Mouse (Mus musculus): ENCODE results near the gene Myh11. TPM values are rescaled to one million over a fixed set of nuclear protein-coding genes. Genes with fewer than 3 reads are reported as not detected.

Gene Myh11
- polyA plus RNA-seq (2015; fragmentation: Nextera tagmentation; extraction: Ambion mirVana): 202 and 245 TPM in 2 replicates

GRCm38 (mm10) chr16:14291223-14291622 is at the start of gene Myh11:
TSS of gene Myh11 (minus strand) at chr16:14291372.
- WGBS: 4% methylated on average over 16 of the region's 16 CpGs
- Histone ChIP-seq H3K9me3 (ENCODE audit: control insufficient read depth, low read length) (no peaks in the 10 kb centered on the region), H3K4me2 (replicated peaks; ENCODE audit: low read depth) (peak within 1 kb of the TSS; percentile 58), H3K27ac (replicated peaks) (peak within 1 kb of the TSS; percentile 95), H3K36me3 (ENCODE audit: control insufficient read depth, insufficient read depth, low read length) (no peaks in the 10 kb centered on the region; the same call in 1 of the 2 replicates), H3K4me3 (ENCODE audit: low read depth, low read length) (peak within 1 kb of the TSS; percentile 43), H3K9ac (ENCODE audit: low read length) (peak within 1 kb of the TSS; percentile 71), H3K27me3 (ENCODE audit: control insufficient read depth, insufficient read depth, low read length) (no peaks in the 10 kb centered on the region), H3K4me1 (replicated peaks; ENCODE audit: control insufficient read depth, insufficient read depth) (no peaks in the 10 kb centered on the region)
- peak; percentile 86 for TF ChIP-seq CTCF (IDR thresholded peaks at IDR 0.05; ENCODE audit: low read depth)
- TF ChIP-seq EP300 (optimal IDR thresholded peaks at IDR 0.05): no peak
- peak; percentile 87 for ATAC-seq (ENCODE audit: low FRiP score, low TSS enrichment)
- peak; percentile 84 for DNase-seq (ENCODE audit: low spot score)

GRCm38 (mm10) chr16:14328156-14328555 is 37.0 kb upstream of the Myh11 start:
- TF ChIP-seq EP300 (optimal IDR thresholded peaks at IDR 0.05) (no peak), CTCF (IDR thresholded peaks at IDR 0.05; ENCODE audit: low read depth) (no peak)
- no peak overlapping the region for H3K4me3 ChIP-seq (ENCODE audit: low read depth, low read length)

GRCm38 (mm10) chr16:14320494-14320893 is 29.3 kb upstream of the Myh11 start:
- no peak for ATAC-seq (ENCODE audit: low FRiP score, low TSS enrichment)

More at GRCm38 (mm10) chr16:14328156-14328555, 37.0 kb upstream of the Myh11 start:
- Histone ChIP-seq H3K27me3 (ENCODE audit: control insufficient read depth, insufficient read depth, low read length) (no peaks in the 10 kb centered on the region), H3K4me2 (replicated peaks; ENCODE audit: low read depth) (no peak overlapping the region), H3K9ac (ENCODE audit: low read length) (no peak overlapping the region), H3K4me1 (replicated peaks; ENCODE audit: control insufficient read depth, insufficient read depth) (no peaks in the 10 kb centered on the region), H3K27ac (replicated peaks) (no peak overlapping the region), H3K9me3 (ENCODE audit: control insufficient read depth, low read length) (no peaks in the 10 kb centered on the region), H3K36me3 (ENCODE audit: control insufficient read depth, insufficient read depth, low read length) (no peaks in the 10 kb centered on the region)
- ATAC-seq (ENCODE audit: low FRiP score, low TSS enrichment): no peak
- DNase-seq (ENCODE audit: low spot score): no peak
- 61% methylated on average over 1 of the region's 1 CpGs for WGBS

GRCm38 (mm10) chr16:14319681-14320080 is 28.5 kb upstream of the Myh11 start:
- no peaks in the 10 kb centered on the region for H3K4me1 ChIP-seq (replicated peaks; ENCODE audit: control insufficient read depth, insufficient read depth)
- no peak overlapping the region for H3K4me3 ChIP-seq (ENCODE audit: low read depth, low read length)
- ATAC-seq (ENCODE audit: low FRiP score, low TSS enrichment): no peak
- 70% methylated on average over 3 of the region's 3 CpGs for WGBS
- H3K9ac ChIP-seq (ENCODE audit: low read length): no peak overlapping the region
- DNase-seq (ENCODE audit: low spot score): peak; percentile 51
- TF ChIP-seq CTCF (IDR thresholded peaks at IDR 0.05; ENCODE audit: low read depth): no peak
- no peak for TF ChIP-seq EP300 (optimal IDR thresholded peaks at IDR 0.05)
- H3K9me3 ChIP-seq (ENCODE audit: control insufficient read depth, low read length): no peaks in the 10 kb centered on the region
- H3K36me3 ChIP-seq (ENCODE audit: control insufficient read depth, insufficient read depth, low read length): no peaks in the 10 kb centered on the region
- no peaks in the 10 kb centered on the region for H3K27me3 ChIP-seq (ENCODE audit: control insufficient read depth, insufficient read depth, low read length)
- H3K27ac ChIP-seq (replicated peaks): no peak overlapping the region
- H3K4me2 ChIP-seq (replicated peaks; ENCODE audit: low read depth): no peak overlapping the region

More at GRCm38 (mm10) chr16:14320494-14320893, 29.3 kb upstream of the Myh11 start:
- no peak overlapping the region for H3K27ac ChIP-seq (replicated peaks)
- WGBS: 42% methylated on average over 1 of the region's 1 CpGs
- no peak overlapping the region for H3K4me3 ChIP-seq (ENCODE audit: low read depth, low read length)
- H3K4me2 ChIP-seq (replicated peaks; ENCODE audit: low read depth): no peak overlapping the region
- H3K27me3 ChIP-seq (ENCODE audit: control insufficient read depth, insufficient read depth, low read length): no peaks in the 10 kb centered on the region
- no peak for DNase-seq (ENCODE audit: low spot score)
- no peak for TF ChIP-seq CTCF (IDR thresholded peaks at IDR 0.05; ENCODE audit: low read depth)
- TF ChIP-seq EP300 (optimal IDR thresholded peaks at IDR 0.05): no peak
- H3K4me1 ChIP-seq (replicated peaks; ENCODE audit: control insufficient read depth, insufficient read depth): no peaks in the 10 kb centered on the region
- H3K36me3 ChIP-seq (ENCODE audit: control insufficient read depth, insufficient read depth, low read length): no peaks in the 10 kb centered on the region
- no peak overlapping the region for H3K9ac ChIP-seq (ENCODE audit: low read length)
- H3K9me3 ChIP-seq (ENCODE audit: control insufficient read depth, low read length): no peaks in the 10 kb centered on the region

GRCm38 (mm10) chr16:14316884-14317876 is 26.0 kb upstream of the Myh11 start, which contains the start of gene Fopnl:
TSS of gene Fopnl (minus strand) at chr16:14317405.
- Histone ChIP-seq H3K9me3 (ENCODE audit: control insufficient read depth, low read length) (no peaks in the 10 kb centered on the region), H3K27me3 (ENCODE audit: control insufficient read depth, insufficient read depth, low read length) (no peaks in the 10 kb centered on the region), H3K9ac (ENCODE audit: low read length) (peak within 1 kb of the TSS; percentile 82), H3K36me3 (ENCODE audit: control insufficient read depth, insufficient read depth, low read length) (no peaks in the 10 kb centered on the region), H3K4me1 (replicated peaks; ENCODE audit: control insufficient read depth, insufficient read depth) (no peaks in the 10 kb centered on the region), H3K4me3 (ENCODE audit: low read depth, low read length) (peak within 1 kb of the TSS; percentile 83), H3K4me2 (replicated peaks; ENCODE audit: low read depth) (peak within 1 kb of the TSS; percentile 74), H3K27ac (replicated peaks) (peak within 1 kb of the TSS; percentile 86)
- peak; percentile 100 for ATAC-seq (ENCODE audit: low FRiP score, low TSS enrichment)
- WGBS: 3% methylated on average over 51 of the region's 51 CpGs
- peak; percentile 98 for DNase-seq (ENCODE audit: low spot score)
- TF ChIP-seq CTCF (IDR thresholded peaks at IDR 0.05; ENCODE audit: low read depth): peak; percentile 7; the same call in 1 of the 2 replicates
- no peak for TF ChIP-seq EP300 (optimal IDR thresholded peaks at IDR 0.05)
